Mouse (Mus musculus) forebrain, embryonic 15.5 days (tissue): ENCODE results near the gene Nmi. TPM values are rescaled to one million over a fixed set of nuclear protein-coding genes. Genes with fewer than 3 reads are reported as not detected.

ENCODE experiments used
- ATAC-seq: fragments of 200-750 bp; cut with Nextera tagmentation; replicated peaks from 2 replicates; pipeline ENCODE4 v1.8.0; 2017; ENCODE audit warnings: mild to moderate bottlenecking, moderate TSS enrichment, moderate library complexity
- H3K27ac ChIP-seq: fragments of 300-500 bp; sonication (generic); replicated peaks from 2 replicates; pipeline ENCODE4 v1.5.1; 2015; ENCODE audit warnings: mild to moderate bottlenecking, inconsistent platforms
- H3K27me3 ChIP-seq: fragments of 300-500 bp; sonication (generic); 2 replicates; pipeline ENCODE4 v1.6.1; 2015; ENCODE audit warnings: inconsistent platforms
- H3K36me3 ChIP-seq: fragments of 300-500 bp; sonication (generic); 2 replicates; pipeline ENCODE4 v1.6.1; 2015; ENCODE audit warnings: mild to moderate bottlenecking, inconsistent platforms
- H3K4me1 ChIP-seq: fragments of 300-500 bp; sonication (generic); 2 replicates; pipeline ENCODE4 v1.6.1; 2015; ENCODE audit warnings: inconsistent platforms
- H3K4me2 ChIP-seq: fragments of 300-500 bp; sonication (generic); replicated peaks from 2 replicates; pipeline ENCODE4 v1.6.1; 2015; ENCODE audit warnings: mild to moderate bottlenecking, inconsistent platforms
- H3K4me3 ChIP-seq: fragments of 300-500 bp; sonication (generic); 2 replicates; pipeline ENCODE4 v1.5.1; 2015; ENCODE audit warnings: mild to moderate bottlenecking, inconsistent platforms
- H3K9ac ChIP-seq: fragments of 300-500 bp; sonication (generic); replicated peaks from 2 replicates; pipeline ENCODE4 v1.6.1; 2015; ENCODE audit warnings: mild to moderate bottlenecking, inconsistent platforms
- H3K9me3 ChIP-seq: fragments of 300-500 bp; sonication (generic); 2 replicates; pipeline ENCODE4 v1.6.1; 2016; ENCODE audit warnings: inconsistent platforms
- WGBS: fragments of 180-500 bp; shearing (Covaris S2); methylation state at CpG from one replicate; pipeline ENCODE4 v1.1.7; 2015; ENCODE audit warnings: mixed read lengths; 5-methylcytosine and 5-hydroxymethylcytosine counted together
- polyA plus RNA-seq: library from polyadenylated mRNA; unstranded; fragments of >200 nt; fragmentation: Nextera tagmentation; extraction: Ambion mirVana; gene quantifications from 2 replicates; pipeline ENCODE4 v1.2.1, GENCODE M21; 2015

Nmi gene
- polyA plus RNA-seq, 1 experiment from 2014 or later = 4.7 TPM

GRCm38 (mm10) chr2:51905637-51906036 is 67.7 kb downstream of the Nmi start:
- no peaks in the 10 kb centered on the region for H3K4me1 ChIP-seq
- no peak overlapping the region for H3K27ac ChIP-seq
- no peaks in the 10 kb centered on the region for H3K27me3 ChIP-seq
- no peak overlapping the region for H3K4me2 ChIP-seq
- no peak overlapping the region for H3K9ac ChIP-seq
- no peaks in the 10 kb centered on the region for H3K9me3 ChIP-seq
- no peak for ATAC-seq
- H3K36me3 ChIP-seq = no peaks in the 10 kb centered on the region
- H3K4me3 ChIP-seq = no peak overlapping the region
- WGBS = 78% methylated on average over 8 of the region's 8 CpGs

Other genes with a start within 250 kb of the Nmi start
- 5.5 and 6.3 TPM in 2 replicates for gene Rbm43, start 38.3 kb downstream of the Nmi start, polyA plus RNA-seq
- 6.4 and 6.6 TPM in 2 replicates for gene Tnfaip6, start 64.5 kb upstream of the Nmi start, polyA plus RNA-seq
- gene Rif1, start 99.3 kb upstream of the Nmi start, polyA plus RNA-seq = 25.1 and 31.0 TPM in 2 replicates